Mouse (Mus musculus) cerebellum, adult 2 months (tissue): ENCODE results near the gene Pecam1.

Source experiments
- CTCF ChIP-seq: fragments of 200-500 bp; IDR thresholded peaks from 2 replicates; pipeline ENCODE4 v1.5.1; 2011; ENCODE audit warnings: low read depth, mild to moderate bottlenecking, control low read depth, low read length, moderate library complexity, borderline replicate concordance; ENCODE audit not compliant: insufficient read depth
- POLR2A ChIP-seq: fragments of 200-500 bp; IDR thresholded peaks from 2 replicates; pipeline ENCODE4 v1.6.1; 2011; ENCODE audit warnings: low read length, control low read depth, borderline replicate concordance; ENCODE audit not compliant: insufficient read depth

- no peak for TF ChIP-seq CTCF
- no peak for TF ChIP-seq POLR2A
Measured at GRCm38 (mm10) chr11:106665841-106666240, 84.6 kb downstream of the Pecam1 start.
